Mouse (Mus musculus): Measurements from ENCODE around the gene Tgtp1.
"Not testable (repeated sequence)": the region's sequence is repeated elsewhere in the genome, so short reads cannot be mapped to it uniquely, and the experiment has no call there.

- TF ChIP-seq TBP (conservative IDR thresholded peaks at IDR 0.05; ENCODE audit: low read depth, low read length); CTCF (conservative IDR thresholded peaks at IDR 0.05 in 1 of 2, IDR thresholded peaks at IDR 0.05 in 1 of 2; ENCODE audit: low read depth in 2 of 2, low read length in 2 of 2); POLR2A (IDR thresholded peaks at IDR 0.05; ENCODE audit: low read depth, low read length); POLR2AphosphoS2 (IDR thresholded peaks at IDR 0.05; ENCODE audit: low read depth, low read length); MAX (IDR thresholded peaks at IDR 0.05; ENCODE audit: low read length); EP300 (IDR thresholded peaks at IDR 0.05; ENCODE audit: low read length); UBTF (IDR thresholded peaks at IDR 0.05; ENCODE audit: low read depth, low read length); E2F4 (IDR thresholded peaks at IDR 0.05; ENCODE audit: insufficient replicate concordance, low read depth, low read length); HCFC1 (IDR thresholded peaks at IDR 0.05; ENCODE audit: low read depth, low read length); BHLHE40 (IDR thresholded peaks at IDR 0.05; ENCODE audit: low read depth, low read length); JUN (IDR thresholded peaks at IDR 0.05; ENCODE audit: insufficient read depth, low read depth, low read length); SIN3A (IDR thresholded peaks at IDR 0.05; ENCODE audit: low read length); NRF1 (IDR thresholded peaks at IDR 0.05; ENCODE audit: low read depth, low read length); MXI1 (IDR thresholded peaks at IDR 0.05; ENCODE audit: low read depth, low read length): not testable (repeated sequence)
Measured at GRCm38 (mm10) chr11:48991740-48992520, 2.0 kb downstream of the Tgtp1 start, which contains the start of gene Gm12185.
